In the genomic region with DNA sequence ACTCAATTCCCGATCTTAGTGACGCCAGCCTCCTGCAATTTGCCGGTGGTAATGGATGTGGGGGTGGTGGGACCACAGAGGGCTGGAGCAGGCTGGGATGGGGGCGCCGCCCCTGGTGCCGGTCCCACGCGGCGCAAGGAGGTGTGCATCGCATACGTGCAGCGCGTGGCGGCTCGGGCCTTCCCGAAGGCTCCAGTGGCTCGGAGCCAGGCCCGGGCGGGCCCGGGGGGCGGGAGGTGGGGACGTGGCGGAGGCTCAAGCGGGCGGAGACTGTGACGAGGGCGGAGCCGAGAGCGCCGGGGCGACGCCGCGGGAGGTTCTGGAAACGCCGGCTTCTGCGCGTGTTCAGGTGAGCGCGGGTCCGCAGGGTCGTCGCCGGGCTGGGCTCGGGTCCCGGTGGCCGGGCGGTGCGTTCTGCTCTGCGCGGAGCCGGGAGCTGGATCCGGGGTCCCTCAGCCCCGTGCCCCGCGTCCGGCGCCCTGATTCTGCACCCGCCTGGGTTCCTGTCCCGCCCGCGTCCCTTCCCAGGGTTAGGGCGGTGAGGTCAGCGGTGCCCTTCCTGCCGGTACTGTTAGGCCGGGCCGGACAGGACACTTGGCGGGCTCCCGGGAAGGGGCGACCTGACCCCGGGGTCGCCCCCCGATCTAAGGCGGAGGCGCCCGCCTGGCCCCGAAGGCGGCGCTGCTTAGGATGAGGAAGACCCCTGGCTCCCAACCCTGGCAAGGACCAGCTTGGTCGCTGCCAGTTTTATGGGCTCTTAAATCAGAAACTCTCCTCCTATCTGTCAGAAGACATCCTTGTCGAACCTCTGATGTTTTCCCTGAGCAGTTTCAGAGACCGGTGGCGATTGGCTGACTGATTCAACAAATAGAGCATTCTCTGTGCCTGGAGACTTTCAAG, we compare ENCODE assay signal across 8 mouse cellular contexts. TPM values are rescaled to one million over a fixed set of nuclear protein-coding genes. Genes with fewer than 3 reads are reported as not detected.
DNase-seq lines count a peak whose midpoint lies in the region; ATAC-seq and TF ChIP-seq lines count a peak whose summit lies in the region.

No protein-coding gene starts in this region.

- intact Hi-C loops in left cerebral cortex, postnatal 10 days (cut with DNase I) = no loop called here

- under 1% methylated on average over 74 of the region's 83 CpGs for WGBS in forebrain, embryonic 16.5 days
- under 1% methylated on average over 82 of the region's 83 CpGs for WGBS in hindbrain, embryonic 10.5 days

- H3K4me3 ChIP-seq in brown adipose tissue, adult 24 weeks (ENCODE audit: insufficient read depth, low read depth, low read length) = peak overlapping the region; percentile 80
- H3K4me3 ChIP-seq in forebrain, embryonic 16.5 days (replicated peaks; ENCODE audit: low read length) = peak overlapping the region; percentile 57
- H3K4me3 ChIP-seq in hindbrain, embryonic 10.5 days = peak overlapping the region; percentile 61

- peak overlapping the region; percentile 65 for H3K9ac ChIP-seq in forebrain, embryonic 16.5 days (replicated peaks; ENCODE audit: low read depth, low read length)

- H3K4me1 ChIP-seq in brown adipose tissue, adult 24 weeks (ENCODE audit: control insufficient read depth, insufficient read depth, insufficient read length, low read length) = peaks cover 3% of the 10 kb centered on the region; the same call in 1 of the 2 replicates
- H3K4me1 ChIP-seq in forebrain, embryonic 16.5 days (replicated peaks; ENCODE audit: control insufficient read depth, insufficient read depth, low read length) = peaks cover 8% of the 10 kb centered on the region; the same call in 1 of the 2 replicates
- peaks cover 26% of the 10 kb centered on the region for H3K4me1 ChIP-seq in hindbrain, embryonic 10.5 days (replicated peaks)

- H3K36me3 ChIP-seq in forebrain, embryonic 16.5 days (ENCODE audit: control insufficient read depth, insufficient read depth) = no peaks in the 10 kb centered on the region
- no peaks in the 10 kb centered on the region for H3K36me3 ChIP-seq in hindbrain, embryonic 10.5 days

- in situ Hi-C loops in Patski (cut with MboI; ENCODE audit: low pct_unique_long_range_greater_than_20kb) = no loop called here

- POLR2A ChIA-PET in Patski (lab: Charles Lee) = interaction anchor here (1.2 kb wide), 1 partner anchor 12 kb away, joined by 3 read pairs; no protein-coding TSS in a partner anchor

- DNase-seq in Patski (ENCODE audit: low read depth, low spot score) = no peak
- peak; percentile 70 for DNase-seq in hindbrain, embryonic 10.5 days (ENCODE audit: low spot score)
- DNase-seq in left cerebral cortex, postnatal 10 days (ENCODE audit: extremely low spot score in 1 of 2, low spot score in 2 of 2) = peak; percentile 44 to 84
- peak; percentile 80 to 81 for DNase-seq in lung, postnatal 4 days
- peak; percentile 74 to 81 for DNase-seq in right cerebral cortex, postnatal 10 days (ENCODE audit: low spot score in 2 of 2)

- H3K9me3 ChIP-seq in forebrain, embryonic 16.5 days (ENCODE audit: control insufficient read depth, low read length) = no peaks in the 10 kb centered on the region
- no peaks in the 10 kb centered on the region for H3K9me3 ChIP-seq in hindbrain, embryonic 10.5 days

- peak overlapping the region; percentile 92 for H3K4me2 ChIP-seq in forebrain, embryonic 16.5 days (ENCODE audit: low read length)

- H3K27me3 ChIP-seq in Patski = no peaks in the 10 kb centered on the region
- H3K27me3 ChIP-seq in forebrain, embryonic 16.5 days (replicated peaks; ENCODE audit: control insufficient read depth, insufficient read depth, low read length) = no peaks in the 10 kb centered on the region
- H3K27me3 ChIP-seq in hindbrain, embryonic 10.5 days (ENCODE audit: insufficient read depth, poor library complexity, severe bottlenecking) = peaks cover 44% of the 10 kb centered on the region

- ATAC-seq in Patski = peak; percentile 79
- peak; percentile 89 for ATAC-seq in forebrain, embryonic 16.5 days
- ATAC-seq in monocyte, adult 5-6 weeks (replicated peaks; ENCODE audit: insufficient number of reproducible peaks, low FRiP score, low TSS enrichment, poor library complexity, severe bottlenecking) = no peak

- CTCF ChIA-PET in Patski (lab: Charles Lee) = interaction anchor here (0.7 to 2.0 kb wide), 3 partner anchors 12 kb away, joined by 3 to 8 read pairs (median 5); no protein-coding TSS in a partner anchor

- peak overlapping the region; percentile 31; the same call in 1 of the 2 replicates for H3K27ac ChIP-seq in brown adipose tissue, adult 24 weeks (replicated peaks; ENCODE audit: low read depth, low read length)
- no peak overlapping the region for H3K27ac ChIP-seq in forebrain, embryonic 16.5 days (ENCODE audit: low read length)
- peak overlapping the region; percentile 86 for H3K27ac ChIP-seq in hindbrain, embryonic 10.5 days

- TF ChIP-seq CTCF in Patski (IDR thresholded peaks at IDR 0.05) = no peak

RNA-seq across cellular contexts. Expression of a gene that starts 1.0 kb away (rescaled TPM):
- 66.8 TPM for polyA plus RNA-seq in Patski (2021)
- polyA plus RNA-seq in brown adipose tissue, adult 24 weeks (2012; ENCODE audit: insufficient read depth, insufficient read length, missing spikeins) = 3.6 and 5.6 TPM in 2 replicates
- 6.8 and 8.6 TPM in 2 replicates for polyA plus RNA-seq in forebrain, embryonic 16.5 days (2015; fragmentation: Nextera tagmentation; extraction: Ambion mirVana)
- 22.7 and 25.0 TPM in 2 replicates for polyA plus RNA-seq in hindbrain, embryonic 10.5 days (2016; fragmentation: Nextera tagmentation; extraction: Ambion mirVana)
- total RNA-seq in left cerebral cortex, postnatal 10 days (2021) = 10 to 100 TPM; 15.8 to 17.0 TPM
- total RNA-seq in monocyte, adult 5-6 weeks (2017) = not detected in 3 replicates

RNA-seq across cellular contexts. Expression of a gene that starts 32.1 kb away (rescaled TPM):
- polyA plus RNA-seq in Patski (2021) = 0.51 TPM
- polyA plus RNA-seq in brown adipose tissue, adult 24 weeks (2012; ENCODE audit: insufficient read depth, insufficient read length, missing spikeins) = 2.9 and 3.5 TPM in 2 replicates
- 45.3 and 49.5 TPM in 2 replicates for polyA plus RNA-seq in forebrain, embryonic 16.5 days (2015; fragmentation: Nextera tagmentation; extraction: Ambion mirVana)
- 54.3 and 60.9 TPM in 2 replicates for polyA plus RNA-seq in hindbrain, embryonic 10.5 days (2016; fragmentation: Nextera tagmentation; extraction: Ambion mirVana)
- total RNA-seq in left cerebral cortex, postnatal 10 days (2021) = 10 to 100 TPM; 10.7 to 11.4 TPM
- 0.29 to 1.6 TPM in 2 of 3 replicates, not detected in the other for total RNA-seq in monocyte, adult 5-6 weeks (2017)

Comparison
In these comparisons a context has a peak if more than half of its experiments do, and no peak if none do; other contexts are left out.
1. RNA of a gene that starts 32.1 kb away (polyA plus RNA-seq): 54.3 to 60.9 TPM in hindbrain, embryonic 10.5 days and 45.3 to 49.5 TPM in forebrain, embryonic 16.5 days; 2.9 to 3.5 TPM in brown adipose tissue, adult 24 weeks and 0.51 TPM in Patski (single experiment); every median in the first group is over 10 times any median in the second.
2. Peak in every context shown above with its lines, with median percentiles within 50 percentile points of each other: H3K4me3 ChIP-seq.